Mouse (Mus musculus): ENCODE measurements around the gene Tnfaip8l3.

DNA sequence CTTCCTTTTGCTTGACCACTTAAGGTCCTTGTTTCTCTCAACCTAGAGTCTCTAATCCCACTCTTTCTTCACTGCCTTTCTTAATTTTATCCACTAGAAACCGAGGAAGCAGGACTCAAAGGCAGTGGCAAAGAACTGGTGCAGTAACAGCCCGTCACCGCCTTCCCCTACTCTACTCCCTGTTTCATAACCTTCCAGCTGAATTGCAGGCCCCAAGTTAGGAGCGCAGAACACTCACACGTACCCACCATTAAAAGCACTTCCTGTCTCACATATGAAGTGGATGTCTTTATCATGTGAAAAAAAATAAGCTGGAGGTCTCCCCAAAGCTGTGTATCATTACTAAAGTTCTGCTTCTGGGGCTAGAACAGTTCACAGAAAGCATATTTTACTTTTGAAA is 6.5 kb downstream of the Tnfaip8l3 start:
- TF ChIP-seq CTCF (IDR thresholded peaks at IDR 0.05; ENCODE audit: low read depth) (no peak), EP300 (IDR thresholded peaks at IDR 0.05; ENCODE audit: low read depth) (no peak)
